Mouse (Mus musculus) left cerebral cortex, adult 18-20 months (tissue): ENCODE results near the gene Exosc6. TPM values are rescaled to one million over a fixed set of nuclear protein-coding genes. Genes with fewer than 3 reads are reported as not detected.
A peak's percentile ranks its signal among the peaks of the same experiment; 100 is the strongest.
"Not testable (repeated sequence)": the region's sequence is repeated elsewhere in the genome, so short reads cannot be mapped to it uniquely, and the experiment has no call there.

Experiments used
- DNase-seq, 2 experiments: peaks; one replicate each; pipeline ENCODE4 v3.0.0; 2021 to 2022; ENCODE audit warnings: low spot score in 2 of 2, mixed read lengths in 1 of 2
- long read RNA-seq, 2 experiments: library from polyadenylated mRNA; stranded (forward); transcript quantifications; one replicate each; pipeline ENCODE4 v2.0.0; 2021
- total RNA-seq, 2 experiments: library from RNA; stranded (reverse); gene quantifications; 2 replicates each; pipeline ENCODE4 v1.2.3; 2021

Exosc6 gene
- not detected for total RNA-seq
- long read RNA-seq, experiment 1, transcript Exosc6-201 (1 exons, 1,326 nt), result major isoform, 37 of 37 reads
- long read RNA-seq, experiment 1, partial matches to known transcripts, result 0 of 37 reads
- long read RNA-seq, experiment 1, other reads (novel, unspliced or antisense), result 0 of 37 reads
- long read RNA-seq, experiment 2, transcript Exosc6-201 (1 exons, 1,326 nt), result major isoform, 34 of 34 reads
- long read RNA-seq, experiment 2, partial matches to known transcripts, result 0 of 34 reads
- long read RNA-seq, experiment 2, other reads (novel, unspliced or antisense), result 0 of 34 reads

GRCm38 (mm10) chr8:111056158-111056663, at the start of gene Exosc6:
TSS of gene Exosc6 (plus strand) at chr8:111056339.
- peak; percentile 89 to 96 for DNase-seq

GRCm38 (mm10) chr8:111010230-111010991, 45.7 kb upstream of the Exosc6 start:
- DNase-seq, result not testable (repeated sequence)

GRCm38 (mm10) chr8:111026609-111027008, 29.5 kb upstream of the Exosc6 start:
- not testable (repeated sequence) for DNase-seq

- peak; percentile 91 to 95 for DNase-seq
Observed at GRCm38 (mm10) chr8:111027391-111027937, 28.7 kb upstream of the Exosc6 start.

GRCm38 (mm10) chr8:111029589-111029988, 26.6 kb upstream of the Exosc6 start:
- no peak for DNase-seq

- DNase-seq, result no peak
Observed at GRCm38 (mm10) chr8:111030045-111030444, 26.1 kb upstream of the Exosc6 start.

- DNase-seq, result no peak
Observed at GRCm38 (mm10) chr8:111031572-111031971, 24.6 kb upstream of the Exosc6 start, which contains the start of gene Ddx19b. TSS of gene Ddx19b (minus strand) at chr8:111031751.

GRCm38 (mm10) chr8:111032916-111033315, 23.2 kb upstream of the Exosc6 start, which contains the start of gene Aars:
TSS of gene Aars (plus strand) at chr8:111033144.
- DNase-seq, result no peak

- peak; percentile 98 to 99 for DNase-seq
Observed at GRCm38 (mm10) chr8:111033482-111034215, 22.5 kb upstream of the Exosc6 start.

- DNase-seq, result no peak
Observed at GRCm38 (mm10) chr8:111034276-111034675, 21.9 kb upstream of the Exosc6 start.

GRCm38 (mm10) chr8:111036591-111036990, 19.5 kb upstream of the Exosc6 start:
- no peak for DNase-seq

- no peak for DNase-seq
Observed at GRCm38 (mm10) chr8:111042546-111042945, 13.6 kb upstream of the Exosc6 start.

- no peak for DNase-seq
Observed at GRCm38 (mm10) chr8:111044003-111044734, 12.0 kb upstream of the Exosc6 start.

GRCm38 (mm10) chr8:111048694-111049093, 7.4 kb upstream of the Exosc6 start:
- DNase-seq, result no peak

GRCm38 (mm10) chr8:111049106-111049505, 7.0 kb upstream of the Exosc6 start:
- no peak for DNase-seq

GRCm38 (mm10) chr8:111053827-111054518, 2.2 kb upstream of the Exosc6 start:
- DNase-seq, result no peak

GRCm38 (mm10) chr8:111055031-111055634, 1.0 kb upstream of the Exosc6 start:
- no peak for DNase-seq

- DNase-seq, result no peak
Observed at GRCm38 (mm10) chr8:111055661-111056060, 478 bp upstream of the Exosc6 start.

- peak; percentile 33 to 34 for DNase-seq
Observed at GRCm38 (mm10) chr8:111056691-111057293, 653 bp downstream of the Exosc6 start.
